ENCODE assay signal across 7 mouse cellular contexts in the genomic region with DNA sequence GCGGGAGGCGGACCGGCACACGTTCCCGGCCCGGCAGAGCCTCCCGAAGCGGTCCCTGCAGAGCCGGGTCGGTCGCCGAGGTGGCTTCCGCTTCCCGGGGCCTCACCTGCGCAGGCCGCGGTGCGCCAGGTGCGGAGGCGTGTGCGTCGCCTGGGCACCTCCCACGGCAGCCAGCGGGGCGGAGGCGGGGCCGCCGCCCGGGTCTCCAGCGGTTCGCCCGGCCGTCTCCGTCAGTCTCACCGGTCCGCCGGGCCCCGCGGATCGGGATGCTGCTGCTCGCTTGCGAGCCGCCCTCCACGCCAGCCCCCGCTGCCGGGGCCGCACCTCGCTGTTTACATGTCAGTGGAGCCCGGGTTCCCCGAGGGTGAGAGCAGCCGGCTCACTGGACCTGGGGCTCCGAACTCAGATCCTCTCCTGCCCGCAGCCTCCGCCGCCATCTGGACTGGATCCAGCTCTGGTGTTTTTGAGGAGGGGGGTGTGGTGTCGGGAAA. TPM values are rescaled to one million over a fixed set of nuclear protein-coding genes. Genes with fewer than 3 reads are reported as not detected.
DNase-seq lines count a peak whose midpoint lies in the region; ATAC-seq and TF ChIP-seq lines count a peak whose summit lies in the region.

No protein-coding gene starts in this region.

- ATAC-seq in cerebellum, adult (ENCODE audit: insufficient number of reproducible peaks, low FRiP score, low TSS enrichment) = peak; percentile 36; the same call in 1 of the 2 replicates
- no peak; the same call in 1 of the 2 replicates for ATAC-seq in forebrain, embryonic 14.5 days

- TF ChIP-seq CTCF in small intestine, adult 2 months (IDR thresholded peaks at IDR 0.05; ENCODE audit: extremely low read depth, insufficient read length, insufficient replicate concordance, low read depth, low read length) = no peak

- peak overlapping the region; percentile 80 for H3K27ac ChIP-seq in forebrain, embryonic 14.5 days (ENCODE audit: low read depth, low read length)
- peak overlapping the region; percentile 94 for H3K27ac ChIP-seq in hindbrain, embryonic 10.5 days
- peak overlapping the region; percentile 100 for H3K27ac ChIP-seq in small intestine, adult 2 months (ENCODE audit: insufficient read depth, low read depth, low read length)

- no peaks in the 10 kb centered on the region for H3K9me3 ChIP-seq in forebrain, embryonic 14.5 days (replicated peaks; ENCODE audit: control insufficient read depth, low read length)
- no peaks in the 10 kb centered on the region for H3K9me3 ChIP-seq in hindbrain, embryonic 10.5 days

- H3K4me2 ChIP-seq in forebrain, embryonic 14.5 days (ENCODE audit: low read length) = peak overlapping the region; percentile 75

- peak; percentile 83 for DNase-seq in T-cell, adult 2 months (ENCODE audit: low spot score)
- DNase-seq in forebrain, embryonic 14.5 days (ENCODE audit: low spot score) = peak; percentile 49
- no peak for DNase-seq in hindbrain, embryonic 10.5 days (ENCODE audit: low spot score)
- peak; percentile 47 to 55 for DNase-seq in layer of hippocampus, postnatal 25 days (ENCODE audit: extremely low spot score in 1 of 2, low spot score in 1 of 2)
- DNase-seq in lung, postnatal 25 days (ENCODE audit: low spot score) = peak; percentile 72

- H3K4me1 ChIP-seq in forebrain, embryonic 14.5 days (ENCODE audit: control insufficient read depth, insufficient read depth, low read length) = peaks cover 47% of the 10 kb centered on the region
- H3K4me1 ChIP-seq in hindbrain, embryonic 10.5 days (replicated peaks) = peaks cover 77% of the 10 kb centered on the region
- peaks cover 23% of the 10 kb centered on the region; the same call in 1 of the 2 replicates for H3K4me1 ChIP-seq in small intestine, adult 2 months (ENCODE audit: control insufficient read depth, insufficient read depth, insufficient read length, low read length)

- no peaks in the 10 kb centered on the region for H3K36me3 ChIP-seq in forebrain, embryonic 14.5 days (ENCODE audit: control insufficient read depth, insufficient read depth, low read length)
- no peaks in the 10 kb centered on the region for H3K36me3 ChIP-seq in hindbrain, embryonic 10.5 days
- no peaks in the 10 kb centered on the region for H3K36me3 ChIP-seq in small intestine, adult 2 months (ENCODE audit: control insufficient read depth, insufficient read depth, low read length)

- peak; percentile 88 for TF ChIP-seq POLR2A in small intestine, adult 2 months (IDR thresholded peaks at IDR 0.05; ENCODE audit: low read depth, low read length)

- WGBS in forebrain, embryonic 14.5 days = under 1% methylated on average over 45 of the region's 56 CpGs
- under 1% methylated on average over 56 of the region's 56 CpGs for whole genome bisulfite sequencing in hindbrain, embryonic 10.5 days
- under 1% methylated on average over 56 of the region's 56 CpGs for WGBS in small intestine, adult 2 months

- peak overlapping the region; percentile 86 for H3K4me3 ChIP-seq in forebrain, embryonic 14.5 days (ENCODE audit: low read depth, low read length)
- H3K4me3 ChIP-seq in hindbrain, embryonic 10.5 days = peak overlapping the region; percentile 75
- H3K4me3 ChIP-seq in small intestine, adult 2 months (ENCODE audit: low read depth, low read length) = peak overlapping the region; percentile 97

- no peaks in the 10 kb centered on the region for H3K27me3 ChIP-seq in forebrain, embryonic 14.5 days (replicated peaks; ENCODE audit: control insufficient read depth, insufficient read depth, low read length)
- no peaks in the 10 kb centered on the region for H3K27me3 ChIP-seq in hindbrain, embryonic 10.5 days (ENCODE audit: insufficient read depth, poor library complexity, severe bottlenecking)
- H3K27me3 ChIP-seq in small intestine, adult 2 months (ENCODE audit: control insufficient read depth, insufficient read depth, low read length) = no peaks in the 10 kb centered on the region

- H3K9ac ChIP-seq in forebrain, embryonic 14.5 days (ENCODE audit: low read length) = peak overlapping the region; percentile 91

RNA-seq across cellular contexts. Expression of gene Fam102a, which starts 0.4 kb away (rescaled TPM):
- 4.4 and 5.2 TPM in 2 replicates for polyA plus RNA-seq in forebrain, embryonic 14.5 days (2014; fragmentation: Nextera tagmentation; extraction: Ambion mirVana)
- 10.9 and 11.0 TPM in 2 replicates for polyA plus RNA-seq in hindbrain, embryonic 10.5 days (2016; fragmentation: Nextera tagmentation; extraction: Ambion mirVana)
- 10 to 100 TPM; 70.2 to 75.2 TPM for total RNA-seq in layer of hippocampus, postnatal 25 days (2021)
- polyA plus RNA-seq in small intestine, adult 2 months (2012; rRNA removed) = 55.2 and 96.2 TPM in 2 replicates

RNA-seq across cellular contexts. Expression of gene Dpm2, which starts 35.1 kb away (rescaled TPM):
- 143 and 152 TPM in 2 replicates for polyA plus RNA-seq in forebrain, embryonic 14.5 days (2014; fragmentation: Nextera tagmentation; extraction: Ambion mirVana)
- polyA plus RNA-seq in hindbrain, embryonic 10.5 days (2016; fragmentation: Nextera tagmentation; extraction: Ambion mirVana) = 116 and 131 TPM in 2 replicates
- 10 to 100 TPM; 74.0 to 80.4 TPM for total RNA-seq in layer of hippocampus, postnatal 25 days (2021)
- 49.3 and 87.5 TPM in 2 replicates for polyA plus RNA-seq in small intestine, adult 2 months (2012; rRNA removed)

RNA-seq across cellular contexts. Expression of gene Pip5kl1, which starts 39.1 kb away (rescaled TPM):
- 4.7 TPM in 2 replicates for polyA plus RNA-seq in forebrain, embryonic 14.5 days (2014; fragmentation: Nextera tagmentation; extraction: Ambion mirVana)
- polyA plus RNA-seq in hindbrain, embryonic 10.5 days (2016; fragmentation: Nextera tagmentation; extraction: Ambion mirVana) = 1.6 and 2.5 TPM in 2 replicates
- total RNA-seq in layer of hippocampus, postnatal 25 days (2021) = 1 to 10 TPM; 4.0 to 4.1 TPM
- 0.15 and 0.25 TPM in 2 replicates for polyA plus RNA-seq in small intestine, adult 2 months (2012; rRNA removed)

RNA-seq across cellular contexts. Expression of gene 9430097D07Rik, which starts 39.9 kb away (rescaled TPM):
- polyA plus RNA-seq in forebrain, embryonic 14.5 days (2014; fragmentation: Nextera tagmentation; extraction: Ambion mirVana) = 0.30 and 0.61 TPM in 2 replicates
- 0.11 and 0.39 TPM in 2 replicates for polyA plus RNA-seq in hindbrain, embryonic 10.5 days (2016; fragmentation: Nextera tagmentation; extraction: Ambion mirVana)
- total RNA-seq in layer of hippocampus, postnatal 25 days (2021) = under 1 TPM in 1 of 2 experiments, not detected in 1; 0.33 TPM
- not detected in 2 replicates for polyA plus RNA-seq in small intestine, adult 2 months (2012; rRNA removed)

RNA-seq across cellular contexts. Expression of gene St6galnac4, which starts 51.3 kb away (rescaled TPM):
- 18.7 and 21.4 TPM in 2 replicates for polyA plus RNA-seq in forebrain, embryonic 14.5 days (2014; fragmentation: Nextera tagmentation; extraction: Ambion mirVana)
- polyA plus RNA-seq in hindbrain, embryonic 10.5 days (2016; fragmentation: Nextera tagmentation; extraction: Ambion mirVana) = 19.8 and 21.0 TPM in 2 replicates
- total RNA-seq in layer of hippocampus, postnatal 25 days (2021) = 10 to 100 TPM; 41.4 to 48.8 TPM
- polyA plus RNA-seq in small intestine, adult 2 months (2012; rRNA removed) = 9.1 and 9.6 TPM in 2 replicates
